Mouse (Mus musculus) midbrain, postnatal 0 days (tissue): Measurements from ENCODE around the gene Mtg1. TPM values are rescaled to one million over a fixed set of nuclear protein-coding genes. Genes with fewer than 3 reads are reported as not detected.

Experiments used
- ATAC-seq: fragments of 200-750 bp; cut with Nextera tagmentation; 2 replicates; pipeline ENCODE4 v1.8.0; 2017; ENCODE audit warnings: moderate number of reproducible peaks, mild to moderate bottlenecking, moderate TSS enrichment, moderate library complexity; ENCODE audit not compliant: low FRiP score
- DNase-seq: peaks from one replicate; pipeline ENCODE4 v3.0.0-alpha.2; 2015; ENCODE audit warnings: low spot score
- H3K27ac ChIP-seq: fragments of 300-500 bp; sonication (generic); 2 replicates; pipeline ENCODE4 v1.5.1; 2014; ENCODE audit warnings: low read depth, mild to moderate bottlenecking, low read length, mixed read lengths
- H3K27me3 ChIP-seq: fragments of 300-500 bp; sonication (generic); 2 replicates; pipeline ENCODE4 v1.6.1; 2014; ENCODE audit warnings: low read length, control low read depth, mixed read lengths; ENCODE audit not compliant: insufficient read depth
- H3K36me3 ChIP-seq: fragments of 300-500 bp; sonication (generic); 2 replicates; pipeline ENCODE4 v1.6.1; 2014; ENCODE audit warnings: low read length, control low read depth, mixed read lengths; ENCODE audit not compliant: insufficient read depth
- H3K4me1 ChIP-seq: fragments of 300-500 bp; sonication (generic); 2 replicates; pipeline ENCODE4 v1.6.1; 2014; ENCODE audit warnings: mild to moderate bottlenecking, control low read depth, antibody characterized with exemption, low read length, mixed read lengths; ENCODE audit not compliant: insufficient read depth
- H3K4me2 ChIP-seq: fragments of 300-500 bp; sonication (generic); 2 replicates; pipeline ENCODE4 v1.6.1; 2014; ENCODE audit warnings: low read depth, mild to moderate bottlenecking, low read length, mixed read lengths; ENCODE audit not compliant: poor library complexity, severe bottlenecking
- H3K4me3 ChIP-seq: fragments of 300-500 bp; sonication (generic); 2 replicates; pipeline ENCODE4 v1.5.1; 2014; ENCODE audit warnings: low read depth, mild to moderate bottlenecking, low read length, moderate library complexity
- H3K9ac ChIP-seq: fragments of 300-500 bp; sonication (generic); replicated peaks from 2 replicates; pipeline ENCODE4 v1.6.1; 2014; ENCODE audit warnings: mild to moderate bottlenecking, low read length, moderate library complexity, mixed read lengths; ENCODE audit not compliant: poor library complexity, severe bottlenecking
- H3K9me3 ChIP-seq: fragments of 300-500 bp; sonication (generic); 2 replicates; pipeline ENCODE4 v1.6.1; 2016; ENCODE audit warnings: low read length, control low read depth
- CTCF ChIP-seq: IDR thresholded peaks from 2 replicates; pipeline ENCODE4 v1.5.1; 2016; ENCODE audit warnings: antibody characterized with exemption, mild to moderate bottlenecking
- WGBS: fragments of 180-500 bp; shearing (Covaris S2); extraction: QIAGEN DNeasy Blood & Tissue Kit; methylation state at CpG from one replicate; pipeline ENCODE4 v1.1.7; 2014; 5-methylcytosine and 5-hydroxymethylcytosine counted together
- polyA plus RNA-seq: library from polyadenylated mRNA; unstranded; fragments of >200 nt; fragmentation: Nextera tagmentation; extraction: Ambion mirVana; gene quantifications from 2 replicates; pipeline ENCODE4 v1.2.1, GENCODE M21; 2015
- total RNA-seq: library from RNA; depleted of rRNA; stranded (reverse); fragments of >200 nt; gene quantifications from 2 replicates; pipeline ENCODE4 v1.2.3, GENCODE M21; 2014

The Mtg1 gene
- total and polyA plus RNA-seq, 2 experiments from 2014 or later, result 9.9 to 31.3 TPM

GRCm38 (mm10) chr7:140098466-140098865 is 38.9 kb upstream of the Mtg1 start:
- H3K27me3 ChIP-seq, result no peaks in the 10 kb centered on the region
- H3K36me3 ChIP-seq, result peaks cover 4% of the 10 kb centered on the region; the same call in 1 of the 2 replicates
- H3K4me3 ChIP-seq, result no peak overlapping the region
- no peak overlapping the region for H3K9ac ChIP-seq
- 100% methylated on average over 1 of the region's 1 CpGs for WGBS
- H3K4me2 ChIP-seq, result no peak overlapping the region
- no peak overlapping the region for H3K27ac ChIP-seq
- H3K4me1 ChIP-seq, result no peaks in the 10 kb centered on the region
- H3K9me3 ChIP-seq, result no peaks in the 10 kb centered on the region
- DNase-seq (no peak), ATAC-seq (no peak)
- no peak for TF ChIP-seq CTCF

- Histone ChIP-seq H3K36me3 (peaks cover 13% of the 10 kb centered on the region), H3K4me2 (peak overlapping the region; percentile 64), H3K9me3 (no peaks in the 10 kb centered on the region), H3K27me3 (no peaks in the 10 kb centered on the region), H3K4me3 (peak overlapping the region; percentile 35), H3K27ac (no peak overlapping the region), H3K9ac (no peak overlapping the region), H3K4me1 (no peaks in the 10 kb centered on the region)
- WGBS, result 78% methylated on average over 10 of the region's 10 CpGs
- no peak for DNase-seq
- no peak for ATAC-seq
- no peak for TF ChIP-seq CTCF
These were observed 35.9 kb upstream of the Mtg1 start for GRCm38 (mm10) chr7:140101498-140101897.

GRCm38 (mm10) chr7:140101993-140102860 is 35.1 kb upstream of the Mtg1 start, which contains the start of gene Fuom:
Gene Fuom, minus strand, starts transcription at chr7:140102441.
- Histone ChIP-seq H3K4me1 (no peaks in the 10 kb centered on the region), H3K27me3 (no peaks in the 10 kb centered on the region), H3K4me2 (peak within 1 kb of the TSS; percentile 64), H3K4me3 (peak within 1 kb of the TSS; percentile 35), H3K27ac (peak within 1 kb of the TSS; percentile 48; the same call in 1 of the 2 replicates), H3K9me3 (no peaks in the 10 kb centered on the region), H3K36me3 (peaks cover 15% of the 10 kb centered on the region), H3K9ac (peak within 1 kb of the TSS; percentile 48)
- WGBS, result 1% methylated on average over 30 of the region's 30 CpGs
- DNase-seq (peak; percentile 84), ATAC-seq (peak; percentile 80)
- TF ChIP-seq CTCF, result no peak

GRCm38 (mm10) chr7:140104009-140104408 is 33.4 kb upstream of the Mtg1 start:
- no peaks in the 10 kb centered on the region for H3K9me3 ChIP-seq
- no peak overlapping the region for H3K9ac ChIP-seq
- no peaks in the 10 kb centered on the region for H3K27me3 ChIP-seq
- WGBS, result 87% methylated on average over 4 of the region's 4 CpGs
- DNase-seq (no peak), ATAC-seq (no peak)
- H3K4me1 ChIP-seq, result no peaks in the 10 kb centered on the region
- H3K27ac ChIP-seq, result no peak overlapping the region
- no peak overlapping the region for H3K4me3 ChIP-seq
- H3K4me2 ChIP-seq, result no peak overlapping the region
- peaks cover 24% of the 10 kb centered on the region for H3K36me3 ChIP-seq
- TF ChIP-seq CTCF, result no peak

- Histone ChIP-seq H3K36me3 (peaks cover 37% of the 10 kb centered on the region), H3K4me2 (no peak overlapping the region), H3K4me1 (no peaks in the 10 kb centered on the region), H3K9ac (no peak overlapping the region), H3K4me3 (no peak overlapping the region), H3K9me3 (no peaks in the 10 kb centered on the region), H3K27ac (no peak overlapping the region), H3K27me3 (no peaks in the 10 kb centered on the region)
- ATAC-seq (no peak), DNase-seq (no peak)
- TF ChIP-seq CTCF, result no peak
- 72% methylated on average over 3 of the region's 3 CpGs for WGBS
These were observed 25.4 kb upstream of the Mtg1 start for GRCm38 (mm10) chr7:140111943-140112342.
